Mouse (Mus musculus): ENCODE data around the gene Cers6. TPM values are rescaled to one million over a fixed set of nuclear protein-coding genes. Genes with fewer than 3 reads are reported as not detected.

Gene Cers6
- total RNA-seq, 2 experiments from 2014 or later: 85.9 to 94.3 TPM

DNA sequence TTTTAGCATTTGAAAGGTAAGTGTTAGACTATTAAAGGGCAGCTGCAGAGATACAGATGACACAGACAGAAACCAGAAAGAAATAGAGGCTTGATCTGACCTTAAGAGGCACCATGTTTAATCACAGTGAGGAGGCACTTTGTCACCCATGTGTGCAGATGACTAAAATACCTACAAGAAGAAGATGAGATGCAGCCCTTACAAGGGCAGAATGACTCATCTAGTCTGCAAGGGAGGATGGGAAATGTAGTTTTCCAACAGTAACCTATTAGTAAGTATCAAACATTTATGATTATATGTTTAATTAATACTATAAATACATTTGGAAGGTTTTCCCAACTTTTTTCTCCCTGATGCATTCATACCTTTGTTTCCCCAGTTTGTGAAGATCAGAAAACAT is 54.5 kb downstream of the Cers6 start:
- no peak for DNase-seq (ENCODE audit: extremely low spot score in 1 of 2, low spot score in 1 of 2)

DNA sequence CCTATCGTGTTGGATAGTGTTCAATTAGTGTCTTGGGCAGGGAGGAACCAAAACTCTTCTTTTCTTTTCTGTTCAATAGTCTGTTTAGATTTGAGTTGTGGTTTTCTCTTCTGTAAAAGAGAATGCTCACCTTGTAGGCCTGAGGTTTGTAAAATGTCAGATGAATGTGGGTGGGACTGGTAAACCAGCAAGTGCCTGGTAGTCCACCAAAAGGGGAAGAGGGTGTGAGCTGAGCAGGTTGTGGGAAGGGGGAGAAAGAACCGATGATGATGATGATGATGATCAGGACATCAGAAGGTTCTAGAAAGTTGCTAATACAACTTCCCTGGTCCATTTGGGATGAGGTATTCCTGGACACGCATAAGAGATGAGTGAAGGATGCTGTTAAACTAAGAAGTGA is 55.1 kb downstream of the Cers6 start:
- no peak for DNase-seq (ENCODE audit: extremely low spot score in 1 of 2, low spot score in 1 of 2)

DNA sequence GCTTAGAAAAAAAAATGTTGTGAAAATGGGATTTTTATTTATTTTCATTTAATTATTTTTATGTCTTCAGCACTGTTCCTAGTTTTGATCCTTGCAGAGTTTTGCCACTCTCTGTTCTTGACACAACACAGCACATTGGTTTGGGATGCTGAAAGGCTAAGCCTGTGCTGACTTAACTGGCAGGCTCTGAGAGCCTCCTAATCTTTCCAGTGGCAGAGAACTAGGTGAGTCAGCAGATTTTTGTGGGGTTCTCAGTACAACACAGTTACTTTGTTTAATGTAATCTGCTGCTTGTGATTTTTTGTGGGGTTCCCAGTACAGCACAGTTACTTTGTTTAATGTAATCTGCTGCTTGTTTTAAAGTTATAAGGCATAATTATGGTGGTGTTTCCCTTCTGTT is 55.8 kb downstream of the Cers6 start:
- DNase-seq (ENCODE audit: extremely low spot score in 1 of 2, low spot score in 1 of 2): no peak

DNA sequence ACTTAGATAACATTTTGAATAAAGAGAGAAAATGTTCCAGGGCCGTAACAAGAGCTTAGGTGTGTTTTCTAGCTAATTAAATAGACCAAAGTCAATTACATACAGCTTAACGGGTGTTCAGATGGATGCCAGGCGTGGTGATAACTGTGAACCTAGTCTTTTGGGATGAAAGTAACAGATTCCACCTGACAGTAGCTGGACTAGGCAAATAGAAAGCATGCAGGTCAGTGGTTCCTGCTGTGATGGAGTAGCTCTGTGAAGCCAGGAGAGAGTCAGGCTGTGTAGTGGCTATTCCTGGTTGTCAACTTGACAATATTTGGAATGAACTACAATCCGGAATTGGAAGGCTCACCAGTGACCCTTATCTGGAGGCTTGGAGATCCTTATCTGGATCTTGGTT is 56.3 kb downstream of the Cers6 start:
- DNase-seq (ENCODE audit: extremely low spot score in 1 of 2, low spot score in 1 of 2): no peak

DNA sequence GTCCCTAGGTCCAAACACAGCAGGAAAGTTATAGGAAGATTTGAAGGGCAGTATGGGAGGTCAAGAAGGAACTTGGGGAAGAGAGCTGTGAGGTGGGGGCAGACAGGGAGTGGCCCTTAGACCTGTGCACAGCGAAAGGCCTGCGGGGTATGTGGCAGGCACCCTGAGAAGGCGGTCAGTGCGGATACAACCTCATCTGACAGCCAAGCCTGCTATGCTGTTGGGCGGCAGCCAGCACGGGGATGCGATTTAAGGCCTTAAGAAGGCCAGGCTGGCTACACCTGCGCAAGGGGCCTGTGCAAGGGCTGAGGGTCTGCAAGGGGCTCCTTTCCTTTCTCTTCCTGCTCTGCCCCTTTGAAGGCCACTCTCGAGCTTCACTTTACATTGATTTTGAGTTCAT is 63.1 kb downstream of the Cers6 start:
- DNase-seq (ENCODE audit: extremely low spot score in 1 of 2, low spot score in 1 of 2): no peak

DNA sequence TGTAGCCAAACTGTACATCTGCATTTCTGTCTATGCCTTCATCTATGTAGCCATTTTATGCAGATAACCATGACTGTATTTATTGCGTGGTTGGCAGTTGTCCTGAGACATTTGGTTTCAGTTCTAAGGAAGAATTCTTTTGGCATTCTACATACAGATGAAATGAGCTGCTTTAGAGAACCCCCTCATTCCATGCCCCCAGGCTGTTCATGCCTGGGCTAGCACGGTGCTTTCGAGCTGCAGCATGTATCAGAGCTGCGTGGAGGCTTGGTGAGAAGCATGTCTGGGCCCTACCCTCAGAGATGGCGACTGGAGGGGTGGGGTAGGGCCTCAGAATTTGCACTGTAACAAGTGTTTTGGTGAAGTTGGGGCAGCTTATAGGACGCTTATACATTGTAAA is 64.3 kb downstream of the Cers6 start:
- no peak for DNase-seq (ENCODE audit: extremely low spot score in 1 of 2, low spot score in 1 of 2)

DNA sequence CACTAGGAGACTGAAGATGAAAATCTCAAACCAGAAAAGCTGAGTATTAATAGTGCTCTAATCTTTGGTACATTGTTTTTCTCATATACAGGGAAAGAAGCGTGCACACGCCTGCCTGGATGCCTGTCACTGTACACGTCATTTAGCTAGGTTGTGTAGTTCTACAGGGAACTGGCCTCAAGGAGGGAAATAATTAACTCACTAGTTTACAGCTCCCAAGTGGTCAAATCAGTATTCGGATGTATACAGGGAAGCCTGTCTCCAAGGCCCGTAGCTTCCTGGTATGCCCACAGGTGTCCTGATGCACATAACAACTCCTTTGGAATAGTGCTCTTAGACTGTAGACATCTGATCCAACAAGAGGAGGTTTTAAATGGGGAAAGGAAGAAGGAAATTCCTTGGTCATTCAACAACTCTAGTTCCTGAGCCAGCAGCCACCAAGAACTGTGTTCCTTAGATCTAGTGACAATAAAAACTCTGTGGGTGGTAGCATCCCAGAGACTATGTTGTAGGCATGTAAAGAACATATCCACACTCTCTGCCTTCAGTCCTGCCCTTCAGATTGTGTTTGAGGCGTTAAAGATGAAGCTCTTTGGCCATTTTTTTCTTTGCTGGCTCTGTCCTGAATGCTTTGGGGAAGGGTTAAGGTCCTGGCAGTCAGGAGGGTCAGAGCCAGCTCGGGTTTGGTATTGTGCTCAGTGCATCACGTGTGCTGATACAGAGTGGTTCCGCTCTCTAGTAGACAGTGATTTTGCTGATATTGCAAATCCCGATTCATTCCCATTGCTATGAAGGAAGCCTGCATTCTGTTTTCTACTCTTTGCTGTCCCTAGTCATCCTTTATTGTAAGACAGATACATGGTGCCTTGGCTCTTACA is 65.9 kb downstream of the Cers6 start:
- DNase-seq (ENCODE audit: extremely low spot score in 1 of 2, low spot score in 1 of 2): no peak

DNA sequence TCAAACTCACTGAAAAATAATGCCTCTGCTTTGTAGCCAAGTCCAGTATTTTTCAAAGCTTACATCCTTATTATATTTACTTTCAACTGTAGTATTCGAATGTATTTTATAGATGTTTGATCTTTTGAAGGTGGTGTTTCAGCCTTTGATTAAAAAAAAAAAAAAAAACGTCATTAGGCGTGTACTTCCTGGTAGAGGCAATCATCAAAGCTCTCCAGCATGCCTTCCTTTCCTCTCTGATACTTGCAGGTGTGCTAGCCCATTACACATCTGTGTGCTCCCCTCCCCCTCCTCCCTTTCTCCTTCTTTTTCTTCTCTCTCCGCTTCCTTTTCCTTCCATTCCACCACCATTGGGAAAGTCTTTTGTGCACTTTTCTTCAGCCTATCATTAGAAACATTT is 71.0 kb downstream of the Cers6 start:
- no peak for DNase-seq (ENCODE audit: extremely low spot score in 1 of 2, low spot score in 1 of 2)

DNA sequence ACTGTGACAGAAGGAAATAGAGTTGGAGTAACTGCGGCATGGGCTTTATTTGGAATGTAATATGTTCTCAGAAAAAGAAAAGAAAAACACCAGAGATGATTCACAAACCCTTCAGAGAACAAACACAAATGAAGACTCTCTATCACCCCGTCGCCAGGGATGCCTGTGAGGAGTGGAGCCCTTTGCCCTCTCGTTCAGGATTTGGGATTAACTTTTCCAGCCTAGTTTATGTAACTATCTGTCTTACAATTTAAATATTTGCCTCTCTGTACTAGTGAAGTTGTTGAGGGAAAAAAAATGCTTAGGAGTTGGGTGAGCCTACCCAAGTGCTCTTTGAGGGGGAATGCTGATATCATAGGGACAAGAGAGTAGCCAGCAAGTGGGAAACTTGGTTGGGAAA is 71.4 kb downstream of the Cers6 start:
- DNase-seq (ENCODE audit: extremely low spot score in 1 of 2, low spot score in 1 of 2): no peak

DNA sequence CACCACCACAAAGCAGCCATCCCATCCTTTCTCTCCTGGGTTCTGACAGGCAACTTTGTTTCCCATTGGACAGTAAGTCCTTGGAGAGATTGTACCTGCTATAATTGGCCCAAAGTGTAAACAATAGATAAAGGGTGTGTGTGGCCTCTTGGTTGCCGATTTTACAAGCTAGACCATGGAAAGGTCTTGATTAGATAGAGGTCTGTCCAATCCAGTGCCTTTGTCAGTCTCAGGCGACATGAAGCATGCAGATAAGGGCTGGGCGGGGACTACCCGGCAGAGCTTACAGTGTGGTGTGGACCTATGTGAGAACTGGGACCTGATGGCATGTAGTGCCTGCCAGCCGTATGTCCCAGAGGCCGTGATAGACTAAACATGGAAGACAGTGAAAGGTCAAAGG is 73.4 kb downstream of the Cers6 start:
- DNase-seq (ENCODE audit: extremely low spot score in 1 of 2, low spot score in 1 of 2): no peak

DNA sequence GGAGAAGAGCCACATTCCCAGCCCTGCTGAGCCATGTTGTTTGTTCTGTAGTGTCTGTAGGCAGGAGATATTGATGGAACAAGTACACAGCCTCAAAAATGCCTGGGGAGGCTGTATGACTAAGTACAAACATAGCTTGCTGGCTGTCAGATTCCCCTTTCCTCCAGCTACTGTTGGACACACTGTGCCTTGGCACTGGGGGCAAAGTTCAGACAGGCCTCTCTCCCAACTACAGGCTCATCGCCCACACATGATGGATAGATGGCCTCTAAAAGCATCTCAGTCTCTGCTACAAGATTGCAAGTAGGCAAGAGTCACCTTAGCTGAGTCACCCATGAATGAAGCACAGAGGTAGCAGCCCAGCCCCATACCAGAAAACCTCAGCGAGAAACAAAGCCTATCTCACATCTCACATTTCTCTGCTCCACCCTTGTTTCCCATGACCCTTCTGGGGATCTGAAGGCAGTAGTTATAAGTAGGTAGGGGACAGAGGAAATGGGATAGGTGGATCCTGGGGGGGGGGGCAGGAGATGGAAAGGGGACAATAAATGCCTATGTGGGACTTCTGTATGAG is 74.6 kb downstream of the Cers6 start:
- DNase-seq (ENCODE audit: extremely low spot score in 1 of 2, low spot score in 1 of 2): no peak

DNA sequence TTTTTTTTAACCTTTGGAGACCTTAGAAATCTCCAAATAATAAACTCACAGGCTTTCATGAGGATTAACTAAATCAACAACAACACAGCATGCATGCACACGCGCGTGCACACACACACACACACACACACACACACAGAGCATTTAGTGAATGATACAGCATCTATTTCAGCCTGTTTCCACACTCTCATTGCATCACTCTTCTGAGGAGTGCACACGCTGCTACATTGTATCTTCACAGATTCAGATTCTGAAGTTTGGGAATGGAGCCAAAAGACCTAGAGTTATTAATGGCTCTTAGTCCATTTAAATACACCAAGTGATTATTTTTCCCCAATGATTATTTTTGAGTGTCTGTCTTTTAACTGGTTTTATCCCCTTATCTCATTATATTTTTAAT is 75.5 kb downstream of the Cers6 start:
- DNase-seq (ENCODE audit: extremely low spot score in 1 of 2, low spot score in 1 of 2): no peak

DNA sequence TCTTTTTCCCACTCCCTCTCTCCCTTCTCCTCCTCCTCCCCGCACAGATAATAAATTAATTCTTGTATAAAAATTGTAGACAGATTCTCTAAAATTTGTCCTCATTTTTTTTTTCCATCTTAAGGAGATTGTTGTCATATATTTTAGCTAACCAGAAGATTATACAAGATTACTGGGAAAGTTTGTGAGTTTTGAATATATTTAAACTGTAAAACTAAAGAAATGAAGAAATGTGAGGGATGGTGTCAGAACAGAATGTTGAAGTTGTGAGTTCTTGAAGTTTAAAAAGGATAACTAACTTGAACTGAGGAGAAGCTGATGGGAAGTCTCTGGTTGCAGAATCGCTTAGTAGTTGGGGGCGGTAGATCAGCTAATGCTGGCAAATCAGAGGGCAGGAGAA is 76.6 kb downstream of the Cers6 start:
- DNase-seq (ENCODE audit: extremely low spot score in 1 of 2, low spot score in 1 of 2): no peak

DNA sequence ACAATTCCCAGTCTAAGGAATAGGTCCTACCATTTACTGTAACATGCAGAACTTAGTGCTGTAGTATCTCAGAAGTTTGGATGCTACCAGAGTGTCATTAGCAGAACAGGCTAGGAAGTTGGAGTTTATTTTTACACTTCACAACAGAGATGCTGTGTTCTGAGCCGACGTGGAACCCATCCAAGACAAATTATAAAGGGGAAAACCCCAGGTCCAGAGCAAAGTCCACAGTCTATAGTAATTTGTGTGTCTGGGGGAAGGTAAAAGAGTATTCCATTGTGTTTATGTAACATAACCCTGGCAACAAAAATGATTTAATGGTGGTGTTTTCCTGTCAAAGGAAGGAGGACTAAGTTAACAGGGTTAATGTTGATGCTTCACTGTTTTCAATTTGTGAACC is 83.7 kb downstream of the Cers6 start:
- no peak for DNase-seq (ENCODE audit: extremely low spot score in 1 of 2, low spot score in 1 of 2)

DNA sequence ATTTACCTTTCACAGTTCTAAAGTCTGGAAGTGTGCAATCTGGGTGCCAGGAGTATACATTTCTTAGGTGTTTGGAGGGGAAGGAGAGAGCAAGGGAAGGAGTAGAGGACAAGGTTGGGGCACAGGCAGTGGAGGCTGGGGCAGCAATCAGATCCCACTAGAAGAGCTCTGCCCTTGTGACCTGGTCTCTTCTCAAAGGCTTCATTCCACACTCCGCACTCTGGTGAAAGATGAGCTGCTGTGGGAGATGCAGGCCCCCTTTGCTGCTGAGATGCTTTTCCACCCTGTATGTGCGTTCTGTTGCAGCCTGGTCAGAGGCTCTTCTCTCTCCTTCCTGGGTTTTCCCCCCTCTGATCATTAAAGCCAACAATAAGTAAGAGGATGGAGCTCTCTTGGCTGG is 84.7 kb downstream of the Cers6 start:
- no peak for DNase-seq (ENCODE audit: extremely low spot score in 1 of 2, low spot score in 1 of 2)

DNA sequence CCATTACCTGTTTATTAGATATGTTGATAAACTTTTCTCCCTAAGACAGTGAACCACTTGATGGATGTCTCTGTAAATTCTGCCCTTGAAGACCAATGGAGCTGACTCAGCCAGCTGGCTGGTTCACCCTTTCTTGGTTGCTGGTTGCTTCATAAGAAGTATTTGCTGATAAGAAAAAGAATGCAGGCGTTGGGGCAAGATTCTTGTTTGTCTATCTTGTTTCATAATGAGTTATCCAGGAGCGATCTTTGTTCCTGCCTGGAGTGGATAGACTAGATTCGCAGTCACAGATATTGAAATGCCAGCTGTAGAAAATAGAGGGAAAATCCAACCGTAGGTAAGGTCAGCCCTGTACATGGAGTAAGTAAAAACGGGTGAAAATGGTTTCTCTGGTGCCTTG is 85.6 kb downstream of the Cers6 start:
- no peak for DNase-seq (ENCODE audit: extremely low spot score in 1 of 2, low spot score in 1 of 2)

DNA sequence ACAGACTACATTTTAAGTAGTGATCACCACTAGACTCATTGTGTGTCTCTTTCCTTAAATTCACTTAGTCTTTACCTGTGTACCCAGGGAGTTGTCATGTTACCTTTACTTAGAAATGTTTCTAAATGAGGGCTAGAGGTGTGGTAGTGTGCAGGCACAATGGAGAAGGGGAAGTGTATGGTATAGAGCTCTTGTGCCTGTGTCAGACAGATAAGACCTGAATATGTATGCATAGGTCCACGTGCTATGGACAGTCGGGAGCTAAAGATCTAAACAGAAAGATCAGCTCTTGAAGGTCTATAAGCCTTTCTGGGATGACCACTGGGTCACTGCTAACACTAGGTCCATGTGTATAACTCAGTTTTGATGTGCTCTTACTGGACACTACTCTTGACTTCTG is 87.9 kb downstream of the Cers6 start:
- DNase-seq (ENCODE audit: extremely low spot score in 1 of 2, low spot score in 1 of 2): no peak

DNA sequence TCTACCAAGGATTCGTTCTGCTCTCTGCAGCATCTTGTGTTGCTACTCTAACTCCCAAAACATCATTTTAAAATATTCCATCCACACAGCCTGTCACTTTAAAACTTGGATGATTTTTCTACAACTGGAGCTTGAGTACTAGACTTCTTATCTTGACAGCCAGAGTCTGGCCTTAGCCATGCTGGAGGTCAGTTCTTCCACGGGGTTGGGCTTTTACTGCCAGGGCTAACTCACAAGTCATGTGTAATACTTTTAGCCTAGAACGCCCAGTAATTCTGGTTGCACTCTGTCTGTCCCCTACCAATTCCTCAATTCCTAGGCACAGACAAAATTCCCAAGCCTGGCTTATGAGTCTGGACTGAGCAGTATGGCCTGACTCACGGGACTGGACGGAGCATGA is 88.5 kb downstream of the Cers6 start:
- DNase-seq (ENCODE audit: extremely low spot score in 1 of 2, low spot score in 1 of 2): no peak

DNA sequence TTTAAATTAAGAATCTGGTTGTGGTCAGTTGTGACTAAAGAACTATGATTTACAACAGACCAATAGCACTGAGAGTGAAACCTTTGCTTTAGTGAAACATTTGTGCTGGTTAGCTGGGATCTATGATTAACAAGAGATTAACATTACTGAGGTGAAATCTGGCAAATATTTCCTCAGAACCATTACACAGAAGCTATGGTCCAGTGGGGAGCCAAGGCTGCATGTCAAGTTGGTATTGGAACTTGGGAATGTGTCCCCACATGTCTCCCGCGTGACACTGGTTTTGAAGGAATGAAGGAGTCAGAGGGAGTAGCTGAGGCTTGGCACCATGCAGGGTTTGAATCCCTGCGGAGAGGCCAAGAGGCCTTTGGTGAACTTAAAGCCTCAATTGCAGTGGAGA is 90.5 kb downstream of the Cers6 start:
- no peak for DNase-seq (ENCODE audit: extremely low spot score in 1 of 2, low spot score in 1 of 2)

DNA sequence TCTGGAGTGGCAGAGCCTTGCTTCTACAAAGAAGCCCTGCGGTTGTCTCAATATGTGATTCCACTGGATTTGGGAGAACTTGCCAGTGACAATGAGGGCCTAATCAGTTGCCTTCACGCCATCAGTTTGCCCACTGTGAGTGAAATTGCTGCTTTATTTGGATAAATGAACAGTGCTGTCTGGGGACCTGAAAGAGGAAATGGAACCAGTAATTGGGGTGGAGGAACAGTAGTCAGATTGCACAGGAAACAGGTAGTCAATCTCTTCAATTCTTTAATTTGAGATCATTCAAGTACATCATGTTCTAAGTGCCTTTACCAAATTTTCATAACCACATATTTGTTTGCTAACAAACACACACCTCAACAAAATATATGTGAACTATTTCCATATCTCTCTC is 92.4 kb downstream of the Cers6 start:
- no peak for DNase-seq (ENCODE audit: extremely low spot score in 1 of 2, low spot score in 1 of 2)

DNA sequence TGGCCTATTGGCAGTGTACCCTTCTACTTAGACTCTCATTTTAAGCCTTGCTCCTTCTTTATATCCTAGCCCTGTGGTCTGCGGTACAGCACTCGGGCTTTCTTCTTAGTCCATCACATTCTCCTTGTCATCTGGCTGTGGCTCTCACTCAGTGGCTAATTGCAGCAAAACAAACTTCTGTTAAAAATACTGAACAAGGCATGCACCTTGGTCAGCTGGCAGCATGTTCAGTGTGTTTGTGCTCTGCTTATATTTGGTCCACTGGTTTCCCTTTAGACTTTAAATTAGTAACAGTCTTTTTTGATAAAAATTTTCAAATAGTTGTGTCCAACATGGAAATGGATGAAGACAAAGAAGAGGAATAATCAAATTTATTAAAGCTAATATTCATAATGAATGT is 94.3 kb downstream of the Cers6 start:
- no peak for DNase-seq (ENCODE audit: extremely low spot score in 1 of 2, low spot score in 1 of 2)

DNA sequence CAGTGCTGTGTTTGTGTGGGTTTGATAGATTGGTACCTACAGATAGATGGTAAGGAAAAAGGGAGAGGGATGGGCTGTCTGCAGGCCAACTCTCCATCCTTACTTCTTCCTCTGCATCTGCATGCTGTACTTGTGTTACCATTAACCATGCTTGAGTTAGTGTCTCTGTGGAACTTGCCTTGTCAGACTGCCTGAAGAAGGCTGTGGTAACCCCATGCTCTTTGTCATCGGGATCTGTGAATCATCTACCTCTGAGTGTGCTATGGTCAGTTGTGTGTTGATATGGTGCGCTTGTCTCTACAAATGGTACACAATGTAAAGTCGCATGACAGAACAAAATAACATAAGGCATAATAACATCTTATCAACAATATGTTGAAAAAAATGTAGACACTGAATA is 94.9 kb downstream of the Cers6 start:
- DNase-seq (ENCODE audit: extremely low spot score in 1 of 2, low spot score in 1 of 2): no peak

Data from layer of hippocampus, postnatal 25 days (tissue).